Mouse (Mus musculus) heart, postnatal 36 days (tissue): Measurements from ENCODE around the gene Styx. TPM values are rescaled to one million over a fixed set of nuclear protein-coding genes. Genes with fewer than 3 reads are reported as not detected.
"Not testable (repeated sequence)": the region's sequence is repeated elsewhere in the genome, so short reads cannot be mapped to it uniquely, and the experiment has no call there.

Experiments
- DNase-seq, 2 experiments: peaks; one replicate each; pipeline ENCODE4 v3.0.0; 2021 to 2022
- intact Hi-C: fragments of 180-260 bp; cut with DNase I; formaldehyde crosslinking; loops from one replicate; pipeline ENCODE4 v1.15.1; 2025
- microRNA-seq, 2 experiments: library from miRNA; unstranded; fragments of <30 nt; microRNA quantifications; one replicate each; pipeline ENCODE4 v1.2.0; 2021; ENCODE audit warnings: borderline number of aligned reads in 2 of 2
- total RNA-seq, 2 experiments: library from RNA; stranded (reverse); gene quantifications; 2 replicates each; pipeline ENCODE4 v1.2.3; 2021

Styx gene
- total RNA-seq, 2 experiments from 2014 or later = 29.0 to 33.2 TPM

- no peak for DNase-seq
- intact Hi-C loops = loop anchor here (2.0 kb wide), 3 partner anchors 16 to 78 kb away; no protein-coding TSS in a partner anchor
Measured at GRCm38 (mm10) chr14:45462374-45462773, 111.5 kb downstream of the Styx start.

GRCm38 (mm10) chr14:45462875-45463475 lies 112.1 kb downstream of the Styx start:
- no peak for DNase-seq
- intact Hi-C loops = loop anchor here (2.0 kb wide), 3 partner anchors 16 to 78 kb away; no protein-coding TSS in a partner anchor

- intact Hi-C loops = loop anchor here (2.0 kb wide), 3 partner anchors 15 to 77 kb away; no protein-coding TSS in a partner anchor
- peak; percentile 48 to 50 for DNase-seq
Measured at GRCm38 (mm10) chr14:45463599-45463998, 112.7 kb downstream of the Styx start.

GRCm38 (mm10) chr14:45464036-45465035 lies 113.4 kb downstream of the Styx start:
- no peak for DNase-seq
- intact Hi-C loops = no loop called here

- DNase-seq, intact Hi-C loops: not testable (repeated sequence)
Measured at GRCm38 (mm10) chr14:45466371-45466770, 115.5 kb downstream of the Styx start.

- DNase-seq = no peak
- intact Hi-C loops = no loop called here
Measured at GRCm38 (mm10) chr14:45469446-45469845, 118.6 kb downstream of the Styx start.

Small RNA genes lying within 50 kb of the gene (microRNA-seq; reads per million reads assigned to microRNA genes)
- gene Gm25353 = 0 reads per million in 2 experiments

Other genes with a start within 250 kb of the Styx start
- gene Gpr137c, start 131.4 kb upstream of the Styx start, total RNA-seq = 1 to 10 TPM; 4.9 to 5.7 TPM
- 10 to 100 TPM in 1 of 2 experiments, 1 to 10 TPM in 1; 9.9 to 13.5 TPM for gene Txndc16, start 130.8 kb upstream of the Styx start, total RNA-seq
- gene Ero1l, start 32.3 kb upstream of the Styx start, total RNA-seq = 10 to 100 TPM; 20.9 to 21.8 TPM
- 100 to 1,000 TPM in 1 of 2 experiments, 10 to 100 TPM in 1; 93.4 to 113 TPM for gene Psmc6, start 21.3 kb upstream of the Styx start, total RNA-seq
- gene Gnpnat1, start 53.8 kb downstream of the Styx start, total RNA-seq = 10 to 100 TPM; 10.7 to 13.6 TPM
- 100 to 1,000 TPM; 272 to 292 TPM for gene Fermt2, start 179.0 kb downstream of the Styx start, total RNA-seq